20 mouse cellular contexts compared by ENCODE assay signal in the genomic region with DNA sequence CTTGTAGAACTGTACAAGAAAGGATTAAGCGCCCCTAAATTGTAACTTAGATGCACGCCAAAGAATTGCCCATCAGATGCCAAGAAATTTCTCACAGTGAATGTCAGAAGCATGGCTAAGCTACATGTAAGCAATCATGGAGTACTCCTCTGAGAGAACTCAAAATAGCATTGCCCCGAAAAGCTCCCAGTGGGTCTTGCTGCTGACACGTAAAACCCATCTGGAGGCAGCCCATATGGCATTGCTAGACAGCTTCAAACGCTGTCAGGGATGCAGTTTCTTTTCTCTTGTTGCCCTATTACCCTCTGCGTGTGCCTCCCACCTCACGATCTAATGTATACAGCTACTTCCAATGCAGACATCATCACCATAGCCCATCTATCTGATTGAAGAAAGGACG. TPM values are rescaled to one million over a fixed set of nuclear protein-coding genes. Genes with fewer than 3 reads are reported as not detected.
DNase-seq lines count a peak whose midpoint lies in the region; ATAC-seq lines count a peak whose summit lies in the region.
"Had no signal": no experiment of that assay in that cellular context is flagged by ENCODE, and none has a peak within 500 bp of the region (broad histone marks: within the 10 kb centered on the region; RNA-seq: fewer than 3 reads in every experiment).

No protein-coding gene starts in this region.

- 57% methylated on average over 8 of the region's 8 CpGs for WGBS in embryonic facial prominence, embryonic 14.5 days
- 88% methylated on average over 8 of the region's 8 CpGs for WGBS in embryonic facial prominence, embryonic 10.5 days
- 69% methylated on average over 8 of the region's 8 CpGs for WGBS in heart, embryonic 10.5 days
- 48% methylated on average over 8 of the region's 8 CpGs for WGBS in lung, embryonic 15.5 days
- 62% methylated on average over 8 of the region's 8 CpGs for WGBS in heart, embryonic 15.5 days

- H3K4me1 ChIP-seq in embryonic facial prominence, embryonic 14.5 days (ENCODE audit: control insufficient read depth, insufficient read depth, low read length), result peaks cover 3% of the 10 kb centered on the region; the same call in 1 of the 2 replicates
- H3K4me1 ChIP-seq in embryonic facial prominence, embryonic 10.5 days, result no peaks in the 10 kb centered on the region
- peaks cover 25% of the 10 kb centered on the region for H3K4me1 ChIP-seq in heart, embryonic 10.5 days
- peaks cover 19% of the 10 kb centered on the region for H3K4me1 ChIP-seq in lung, embryonic 15.5 days
- peaks cover 21% of the 10 kb centered on the region for H3K4me1 ChIP-seq in heart, embryonic 15.5 days (replicated peaks)
- H3K4me1 ChIP-seq: hindbrain, embryonic 10.5 days; neural tube, embryonic 12.5 days had no signal

- no peak overlapping the region for H3K4me2 ChIP-seq in embryonic facial prominence, embryonic 14.5 days (ENCODE audit: low read depth, low read length)
- no peak overlapping the region for H3K4me2 ChIP-seq in lung, embryonic 15.5 days
- H3K4me2 ChIP-seq in heart, embryonic 15.5 days, result no peak overlapping the region
- H3K4me2 ChIP-seq: intestine, embryonic 15.5 days; neural tube, embryonic 12.5 days had no signal

- H3K27ac ChIP-seq in embryonic facial prominence, embryonic 14.5 days (replicated peaks; ENCODE audit: low read depth, low read length), result no peak overlapping the region
- H3K27ac ChIP-seq in embryonic facial prominence, embryonic 10.5 days (replicated peaks), result no peak overlapping the region
- H3K27ac ChIP-seq in heart, embryonic 10.5 days, result peak overlapping the region; percentile 73
- H3K27ac ChIP-seq in lung, embryonic 15.5 days, result no peak overlapping the region; the same call in 1 of the 2 replicates
- H3K27ac ChIP-seq in heart, embryonic 15.5 days, result peak overlapping the region; percentile 80
- H3K27ac ChIP-seq: hindbrain, embryonic 10.5 days; intestine, embryonic 15.5 days; neural tube, embryonic 12.5 days had no signal

- no peaks in the 10 kb centered on the region for H3K36me3 ChIP-seq in embryonic facial prominence, embryonic 14.5 days (ENCODE audit: control insufficient read depth, insufficient read depth, low read length)
- no peaks in the 10 kb centered on the region for H3K36me3 ChIP-seq in embryonic facial prominence, embryonic 10.5 days (replicated peaks)
- H3K36me3 ChIP-seq in heart, embryonic 10.5 days, result no peaks in the 10 kb centered on the region
- no peaks in the 10 kb centered on the region for H3K36me3 ChIP-seq in lung, embryonic 15.5 days
- H3K36me3 ChIP-seq in heart, embryonic 15.5 days, result no peaks in the 10 kb centered on the region
- H3K36me3 ChIP-seq: hindbrain, embryonic 10.5 days; intestine, embryonic 15.5 days; neural tube, embryonic 12.5 days had no signal

- no peak overlapping the region for H3K4me3 ChIP-seq in embryonic facial prominence, embryonic 14.5 days (ENCODE audit: low read depth, low read length)
- H3K4me3 ChIP-seq in embryonic facial prominence, embryonic 10.5 days, result no peak overlapping the region
- no peak overlapping the region for H3K4me3 ChIP-seq in heart, embryonic 10.5 days
- no peak overlapping the region for H3K4me3 ChIP-seq in lung, embryonic 15.5 days
- no peak overlapping the region for H3K4me3 ChIP-seq in heart, embryonic 15.5 days
- H3K4me3 ChIP-seq: hindbrain, embryonic 10.5 days; intestine, embryonic 15.5 days; neural tube, embryonic 12.5 days had no signal

- DNase-seq in embryonic facial prominence, embryonic 14.5 days (ENCODE audit: low spot score), result peak; percentile 67
- DNase-seq in embryonic facial prominence, embryonic 10.5 days (ENCODE audit: low spot score), result no peak
- DNase-seq in heart, embryonic 10.5 days (ENCODE audit: low spot score), result no peak
- DNase-seq in heart, postnatal 14 days, result no peak
- DNase-seq in lung, adult 18-20 months, result no peak
- DNase-seq in kidney, adult 11 months, result no peak
- DNase-seq: adrenal gland, adult 2 months; cerebellum, adult 11-12 months; gastrocnemius, postnatal 10 days; liver; liver, postnatal 0 days; right cerebral cortex, postnatal 14 days had no signal

- no peak overlapping the region for H3K9ac ChIP-seq in embryonic facial prominence, embryonic 14.5 days (ENCODE audit: low read depth, low read length)
- H3K9ac ChIP-seq in lung, embryonic 15.5 days, result no peak overlapping the region
- H3K9ac ChIP-seq in heart, embryonic 15.5 days, result no peak overlapping the region
- H3K9ac ChIP-seq: intestine, embryonic 15.5 days; liver, postnatal 0 days; neural tube, embryonic 12.5 days had no signal

- intact Hi-C loops in heart, postnatal 14 days (cut with DNase I), result no loop called here

- H3K27me3 ChIP-seq in embryonic facial prominence, embryonic 14.5 days (replicated peaks; ENCODE audit: control insufficient read depth, insufficient read depth, low read length), result no peaks in the 10 kb centered on the region
- no peaks in the 10 kb centered on the region for H3K27me3 ChIP-seq in embryonic facial prominence, embryonic 10.5 days (replicated peaks; ENCODE audit: low read depth, poor library complexity, severe bottlenecking)
- H3K27me3 ChIP-seq in heart, embryonic 10.5 days (ENCODE audit: insufficient read depth, poor library complexity, severe bottlenecking), result no peaks in the 10 kb centered on the region
- no peaks in the 10 kb centered on the region for H3K27me3 ChIP-seq in lung, embryonic 15.5 days
- H3K27me3 ChIP-seq in heart, embryonic 15.5 days, result no peaks in the 10 kb centered on the region
- H3K27me3 ChIP-seq: intestine, embryonic 15.5 days; neural tube, embryonic 12.5 days had no signal

- H3K9me3 ChIP-seq in embryonic facial prominence, embryonic 14.5 days (ENCODE audit: control insufficient read depth, low read length), result 0 out of 2 replicates have a peak, but pooled peaks cover 4% of the 10 kb centered on the region
- H3K9me3 ChIP-seq in embryonic facial prominence, embryonic 10.5 days, result no peaks in the 10 kb centered on the region
- no peaks in the 10 kb centered on the region for H3K9me3 ChIP-seq in heart, embryonic 10.5 days
- no peaks in the 10 kb centered on the region for H3K9me3 ChIP-seq in lung, embryonic 15.5 days
- H3K9me3 ChIP-seq in heart, embryonic 15.5 days (replicated peaks), result no peaks in the 10 kb centered on the region
- H3K9me3 ChIP-seq: intestine, embryonic 15.5 days; neural tube, embryonic 12.5 days had no signal

- ATAC-seq in embryonic facial prominence, embryonic 14.5 days (ENCODE audit: low read depth), result no peak
- ATAC-seq in lung, embryonic 15.5 days (ENCODE audit: borderline replicate concordance, extremely low read depth, low FRiP score, low TSS enrichment), result peak; percentile 11; the same call in 1 of the 2 replicates
- no peak for ATAC-seq in heart, embryonic 15.5 days (replicated peaks; ENCODE audit: insufficient number of reproducible peaks, insufficient read depth, low FRiP score, low read depth)
- ATAC-seq: liver, postnatal 0 days; midbrain, embryonic 16.5 days had no signal

RNA-seq across cellular contexts. Expression of gene Fam189a2, which starts 28.0 kb away (rescaled TPM):
- 1.6 and 1.9 TPM in 2 replicates for polyA plus RNA-seq in embryonic facial prominence, embryonic 14.5 days (2014; fragmentation: Nextera tagmentation; extraction: Ambion mirVana)
- polyA plus RNA-seq in embryonic facial prominence, embryonic 10.5 days (2016; fragmentation: Nextera tagmentation; extraction: Ambion mirVana), result 0.39 and 0.47 TPM in 2 replicates
- 3.3 and 5.3 TPM in 2 replicates for polyA plus RNA-seq in heart, embryonic 10.5 days (2016; fragmentation: Nextera tagmentation; extraction: Ambion mirVana)
- 10 to 100 TPM; 51.6 to 55.6 TPM for total RNA-seq in heart, postnatal 14 days (2021)
- polyA plus RNA-seq in lung, embryonic 15.5 days (2015; fragmentation: Nextera tagmentation; extraction: Ambion mirVana), result 1.4 and 1.5 TPM in 2 replicates
- 5.6 and 5.9 TPM in 2 replicates for polyA plus RNA-seq in heart, embryonic 15.5 days (2015; fragmentation: Nextera tagmentation; extraction: Ambion mirVana)
- total RNA-seq: common myeloid progenitor, adult 5-6 weeks; megakaryocyte progenitor cell, adult 5-6 weeks had no signal

Comparison
In these comparisons a context has a peak if more than half of its experiments do, and no peak if none do; other contexts are left out.
1. H3K27ac ChIP-seq: peak in heart, embryonic 10.5 days (single experiment) and heart, embryonic 15.5 days (single experiment); none in embryonic facial prominence, embryonic 14.5 days (single experiment), embryonic facial prominence, embryonic 10.5 days (single experiment) and lung, embryonic 15.5 days (single experiment).